Mouse (Mus musculus): ENCODE measurements at regions not wholly inside any gene's neighbourhood (a gene's known extent, or its start where the extent isn't known, plus 50 kb on each side); places are given as distances from the start of the nearest gene placed in this dataset.

DNA sequence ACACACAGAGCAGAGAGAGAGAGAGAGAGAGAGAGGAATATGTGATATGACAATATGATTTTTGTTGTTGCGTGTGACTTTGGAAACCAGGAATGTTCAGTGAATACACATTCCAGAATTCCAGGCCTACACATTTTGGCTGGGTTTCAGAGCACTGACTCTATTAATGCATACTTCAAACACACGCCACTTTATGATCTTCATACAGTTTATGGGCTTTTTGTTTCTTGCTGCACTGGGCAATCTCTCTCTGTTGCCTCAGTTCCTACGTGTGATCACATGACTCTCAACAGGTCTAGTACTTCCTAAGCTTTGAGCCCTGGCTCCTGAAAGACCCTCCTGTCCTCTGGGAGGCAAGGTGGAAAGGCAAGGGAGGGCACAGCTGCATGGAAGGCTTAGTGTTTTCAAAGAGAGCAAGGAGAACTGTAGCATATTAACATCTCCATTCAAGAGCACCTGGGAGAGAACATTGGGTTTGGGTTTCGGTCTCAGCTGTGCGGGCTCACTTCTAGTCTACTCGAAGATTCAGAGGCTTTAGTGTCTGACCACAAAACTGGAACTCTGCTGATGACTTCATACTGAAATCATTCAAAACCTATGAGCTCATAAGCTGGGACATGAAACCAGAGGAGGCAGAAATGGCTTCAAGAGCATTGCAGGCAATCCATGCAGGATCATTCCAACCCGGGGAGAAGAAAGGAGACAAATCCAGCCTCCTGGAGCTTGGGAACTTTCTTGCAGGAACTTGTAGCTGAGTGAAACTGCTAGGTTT, 87.9 kb upstream of the C1qtnf3 start:
- H3K27ac ChIP-seq = no peak overlapping the region
- no peak for ATAC-seq (ENCODE audit: low FRiP score)
- H3K27me3 ChIP-seq = no peaks in the 10 kb centered on the region
- H3K4me1 ChIP-seq = no peaks in the 10 kb centered on the region
- no peaks in the 10 kb centered on the region for H3K9me3 ChIP-seq
- no peak overlapping the region for H3K9ac ChIP-seq
- 90% methylated on average over 7 of the region's 7 CpGs for WGBS
- H3K4me3 ChIP-seq (replicated peaks) = no peak overlapping the region
- no peak overlapping the region for H3K4me2 ChIP-seq
- no peaks in the 10 kb centered on the region for H3K36me3 ChIP-seq (replicated peaks)

- no peak overlapping the region for H3K4me2 ChIP-seq
- no peak overlapping the region for H3K4me3 ChIP-seq (replicated peaks)
- H3K36me3 ChIP-seq (replicated peaks) = no peaks in the 10 kb centered on the region
- H3K27me3 ChIP-seq = no peaks in the 10 kb centered on the region
- H3K9me3 ChIP-seq = no peaks in the 10 kb centered on the region
- WGBS = 86% methylated on average over 5 of the region's 5 CpGs
- no peak for ATAC-seq (ENCODE audit: low FRiP score)
- H3K9ac ChIP-seq = no peak overlapping the region
- no peaks in the 10 kb centered on the region; the same call in 1 of the 2 replicates for H3K4me1 ChIP-seq
- no peak overlapping the region for H3K27ac ChIP-seq
Measured at GRCm38 (mm10) chr15:10865109-10865508, 87.0 kb upstream of the C1qtnf3 start.

DNA sequence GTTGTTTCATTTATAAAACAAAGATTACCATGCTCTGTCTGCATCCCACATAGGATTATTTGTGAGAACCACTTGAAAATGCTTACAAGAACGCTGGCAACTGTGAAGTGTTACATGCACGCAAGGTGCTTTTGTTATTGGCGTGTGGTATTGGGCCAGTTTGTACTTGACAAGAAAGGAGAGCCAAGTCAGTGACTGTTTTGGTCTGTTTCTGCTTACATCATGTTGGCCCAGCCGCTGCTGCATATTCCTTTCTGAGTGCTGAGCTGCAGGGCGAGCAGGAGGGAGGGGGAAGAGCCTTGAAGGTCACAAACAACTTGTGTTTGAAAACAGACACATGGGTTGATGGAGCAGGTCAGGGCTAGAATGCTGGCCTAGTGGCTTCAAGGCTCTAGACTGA, 85.3 kb upstream of the C1qtnf3 start:
- Histone ChIP-seq H3K27ac (no peak overlapping the region), H3K4me2 (no peak overlapping the region), H3K9me3 (no peaks in the 10 kb centered on the region), H3K4me3 (replicated peaks) (no peak overlapping the region), H3K4me1 (no peaks in the 10 kb centered on the region; the same call in 1 of the 2 replicates), H3K27me3 (no peaks in the 10 kb centered on the region), H3K9ac (no peak overlapping the region), H3K36me3 (replicated peaks) (no peaks in the 10 kb centered on the region)
- no peak for ATAC-seq (ENCODE audit: low FRiP score)
- WGBS = 82% methylated on average over 5 of the region's 5 CpGs

DNA sequence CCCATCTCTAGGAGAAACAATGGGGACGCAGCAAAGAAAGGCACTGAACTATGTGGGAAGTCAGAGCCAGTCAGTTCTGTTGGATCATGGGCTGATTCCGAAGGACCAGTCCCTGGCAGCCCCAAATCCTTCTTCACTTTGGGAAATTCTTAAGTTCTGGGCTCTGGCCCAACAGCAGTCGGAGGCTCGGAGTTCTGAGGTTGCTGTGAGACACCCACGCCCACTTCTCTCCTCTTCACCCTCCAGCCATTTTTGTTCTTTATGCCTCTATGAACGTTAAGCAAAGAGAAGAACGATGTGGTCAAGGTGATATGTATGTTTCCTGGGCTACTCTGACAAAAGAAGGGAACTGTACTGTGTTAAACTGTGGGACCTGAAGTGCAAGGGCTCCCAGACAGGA, 84.0 kb upstream of the C1qtnf3 start:
- Histone ChIP-seq H3K4me3 (replicated peaks) (no peak overlapping the region), H3K27me3 (no peaks in the 10 kb centered on the region), H3K9ac (no peak overlapping the region), H3K4me1 (no peaks in the 10 kb centered on the region; the same call in 1 of the 2 replicates), H3K9me3 (no peaks in the 10 kb centered on the region), H3K36me3 (replicated peaks) (no peaks in the 10 kb centered on the region), H3K27ac (no peak overlapping the region), H3K4me2 (no peak overlapping the region)
- 91% methylated on average over 7 of the region's 7 CpGs for whole genome bisulfite sequencing
- ATAC-seq (ENCODE audit: low FRiP score) = no peak

GRCm38 (mm10) chr15:10868716-10869585, 83.2 kb upstream of the C1qtnf3 start:
- H3K9me3 ChIP-seq = no peaks in the 10 kb centered on the region
- no peaks in the 10 kb centered on the region for H3K27me3 ChIP-seq
- 53% methylated on average over 14 of the region's 14 CpGs for WGBS
- H3K4me1 ChIP-seq = no peaks in the 10 kb centered on the region; the same call in 1 of the 2 replicates
- peak; percentile 51; the same call in 1 of the 2 replicates for ATAC-seq (ENCODE audit: low FRiP score)
- H3K36me3 ChIP-seq (replicated peaks) = no peaks in the 10 kb centered on the region
- no peak overlapping the region for H3K27ac ChIP-seq
- no peak overlapping the region for H3K4me2 ChIP-seq
- no peak overlapping the region for H3K9ac ChIP-seq
- H3K4me3 ChIP-seq (replicated peaks) = no peak overlapping the region

DNA sequence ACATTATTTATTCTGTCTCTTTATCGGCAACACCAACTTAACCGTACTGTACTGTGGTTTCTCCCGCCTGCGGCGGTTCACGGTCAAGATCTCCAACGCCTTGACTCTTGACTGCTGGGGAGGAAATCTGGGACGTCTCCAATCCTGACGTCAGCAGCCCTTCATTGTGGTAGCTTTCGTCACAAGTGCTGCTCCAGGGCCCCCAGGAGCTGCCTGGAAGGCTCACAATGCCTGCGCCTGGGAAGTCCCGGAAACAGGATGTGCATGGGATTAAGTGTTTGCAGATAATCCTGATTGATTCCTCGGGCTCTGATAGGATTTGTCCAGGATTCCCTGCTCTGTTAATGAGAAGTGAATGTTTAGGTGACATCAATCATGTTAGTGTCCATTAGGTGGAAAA, 82.3 kb upstream of the C1qtnf3 start:
- H3K4me1 ChIP-seq = no peaks in the 10 kb centered on the region; the same call in 1 of the 2 replicates
- H3K4me3 ChIP-seq (replicated peaks) = no peak overlapping the region
- no peaks in the 10 kb centered on the region for H3K36me3 ChIP-seq (replicated peaks)
- 60% methylated on average over 13 of the region's 13 CpGs for WGBS
- H3K27ac ChIP-seq = no peak overlapping the region
- ATAC-seq (ENCODE audit: low FRiP score) = no peak
- H3K9me3 ChIP-seq = no peaks in the 10 kb centered on the region
- no peak overlapping the region for H3K9ac ChIP-seq
- H3K27me3 ChIP-seq = no peaks in the 10 kb centered on the region
- H3K4me2 ChIP-seq = no peak overlapping the region

DNA sequence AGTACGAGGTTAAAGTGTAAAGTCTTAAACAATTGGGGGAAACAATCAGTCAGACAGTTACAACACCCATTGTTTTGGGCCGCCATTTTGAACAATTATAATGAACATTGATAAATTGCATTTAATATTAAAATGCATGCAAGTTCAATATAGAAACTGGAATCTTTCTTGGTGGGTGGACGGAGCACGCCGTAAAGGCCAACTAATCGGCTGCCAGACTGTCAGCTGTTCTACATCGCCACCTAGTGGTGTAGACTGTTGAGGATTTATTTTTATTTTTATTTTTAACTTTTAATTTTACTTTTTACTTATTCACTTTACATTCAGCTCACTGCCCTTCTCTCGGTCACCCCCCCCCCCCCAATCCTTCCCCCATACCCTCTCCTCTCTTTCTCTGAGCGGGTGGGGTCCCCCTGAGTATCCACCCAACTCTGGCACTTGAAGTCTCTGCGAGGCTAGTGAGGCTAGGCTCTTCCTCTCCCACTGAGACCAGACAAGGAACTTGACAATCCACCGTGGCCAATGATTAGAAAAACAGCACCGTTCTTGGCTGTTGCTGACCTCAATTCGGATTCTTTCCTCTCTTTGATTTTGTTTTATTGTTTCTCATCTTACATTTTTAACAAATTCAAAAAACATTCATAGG, 79.7 kb upstream of the C1qtnf3 start:
- 25% methylated on average over 12 of the region's 13 CpGs for WGBS
- Histone ChIP-seq H3K36me3 (replicated peaks) (no peaks in the 10 kb centered on the region), H3K9ac (no peak overlapping the region), H3K4me3 (replicated peaks) (no peak overlapping the region), H3K4me2 (no peak overlapping the region), H3K9me3 (no peaks in the 10 kb centered on the region), H3K4me1 (no peaks in the 10 kb centered on the region; the same call in 1 of the 2 replicates), H3K27me3 (no peaks in the 10 kb centered on the region), H3K27ac (no peak overlapping the region)
- peak; percentile 51 for ATAC-seq (ENCODE audit: low FRiP score)

DNA sequence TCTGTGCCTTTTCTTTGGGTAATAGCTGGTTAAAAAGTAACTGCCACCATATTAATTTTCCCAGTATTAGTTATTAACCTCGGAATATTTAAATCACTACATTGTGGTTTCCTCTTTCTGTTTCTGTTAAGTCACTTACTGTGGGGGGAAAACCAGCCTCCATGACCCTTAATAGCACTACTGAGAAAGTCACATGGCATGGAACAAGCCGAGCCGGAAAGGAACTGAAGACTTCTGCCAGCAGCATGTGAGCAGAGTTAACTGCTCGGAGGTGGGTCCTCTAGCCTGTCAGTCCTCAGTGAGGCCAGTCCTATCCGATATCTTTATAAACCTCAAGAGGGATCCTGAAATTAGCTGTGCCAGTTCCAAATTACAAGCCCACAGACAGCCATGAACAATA, 75.8 kb upstream of the C1qtnf3 start:
- 82% methylated on average over 5 of the region's 5 CpGs for WGBS
- no peak overlapping the region for H3K4me2 ChIP-seq
- no peaks in the 10 kb centered on the region for H3K9me3 ChIP-seq
- no peaks in the 10 kb centered on the region for H3K27me3 ChIP-seq
- no peak overlapping the region for H3K4me3 ChIP-seq (replicated peaks)
- no peaks in the 10 kb centered on the region for H3K4me1 ChIP-seq
- no peaks in the 10 kb centered on the region for H3K36me3 ChIP-seq (replicated peaks)
- ATAC-seq (ENCODE audit: low FRiP score) = no peak
- H3K9ac ChIP-seq = no peak overlapping the region
- no peak overlapping the region for H3K27ac ChIP-seq

GRCm38 (mm10) chr15:10881726-10882125, 70.4 kb upstream of the C1qtnf3 start:
- 86% methylated on average over 1 of the region's 1 CpGs for WGBS
- H3K27ac ChIP-seq = no peak overlapping the region

DNA sequence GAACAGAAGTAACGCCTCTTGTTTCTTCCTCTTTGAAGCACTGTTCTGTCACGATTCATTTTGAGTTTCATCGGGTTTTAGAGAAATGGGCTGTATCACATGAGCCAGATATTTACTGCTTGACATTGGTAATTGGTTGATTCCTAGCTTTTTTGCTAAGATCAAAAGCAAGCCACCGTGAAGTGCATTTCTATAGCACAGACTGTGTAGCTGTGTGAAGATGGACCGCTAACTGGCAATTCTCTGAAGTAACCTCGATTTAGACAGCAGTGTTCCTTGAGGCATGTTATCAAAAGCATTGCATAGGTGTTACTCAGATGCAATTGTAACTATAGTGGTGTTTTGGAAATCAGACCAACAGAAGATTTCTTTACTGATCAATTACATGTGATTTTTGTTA, 64.1 kb upstream of the C1qtnf3 start:
- no peak overlapping the region for H3K4me3 ChIP-seq (replicated peaks)
- H3K4me1 ChIP-seq = no peaks in the 10 kb centered on the region
- H3K27me3 ChIP-seq = no peaks in the 10 kb centered on the region
- no peak overlapping the region for H3K4me2 ChIP-seq
- no peak overlapping the region for H3K27ac ChIP-seq
- no peak for ATAC-seq (ENCODE audit: low FRiP score)
- no peaks in the 10 kb centered on the region for H3K36me3 ChIP-seq (replicated peaks)
- H3K9ac ChIP-seq = no peak overlapping the region
- 87% methylated on average over 6 of the region's 6 CpGs for WGBS
- H3K9me3 ChIP-seq = 0 out of 2 replicates have a peak, but pooled peaks cover 4% of the 10 kb centered on the region

More at GRCm38 (mm10) chr15:10881726-10882125, 70.4 kb upstream of the C1qtnf3 start:
- H3K27me3 ChIP-seq = no peaks in the 10 kb centered on the region
- ATAC-seq (ENCODE audit: low FRiP score) = no peak
- H3K9ac ChIP-seq = no peak overlapping the region
- no peak overlapping the region for H3K4me2 ChIP-seq
- no peaks in the 10 kb centered on the region for H3K4me1 ChIP-seq
- no peaks in the 10 kb centered on the region for H3K36me3 ChIP-seq (replicated peaks)
- H3K4me3 ChIP-seq (replicated peaks) = no peak overlapping the region
- 0 out of 2 replicates have a peak, but pooled peaks cover 4% of the 10 kb centered on the region for H3K9me3 ChIP-seq

GRCm38 (mm10) chr15:10890220-10890921, 61.8 kb upstream of the C1qtnf3 start:
- Histone ChIP-seq H3K4me2 (no peak overlapping the region), H3K27ac (no peak overlapping the region), H3K36me3 (replicated peaks) (no peaks in the 10 kb centered on the region), H3K9ac (no peak overlapping the region), H3K27me3 (no peaks in the 10 kb centered on the region), H3K9me3 (no peaks in the 10 kb centered on the region), H3K4me1 (no peaks in the 10 kb centered on the region), H3K4me3 (replicated peaks) (no peak overlapping the region)
- ATAC-seq (ENCODE audit: low FRiP score) = no peak
- 55% methylated on average over 8 of the region's 8 CpGs for WGBS

DNA sequence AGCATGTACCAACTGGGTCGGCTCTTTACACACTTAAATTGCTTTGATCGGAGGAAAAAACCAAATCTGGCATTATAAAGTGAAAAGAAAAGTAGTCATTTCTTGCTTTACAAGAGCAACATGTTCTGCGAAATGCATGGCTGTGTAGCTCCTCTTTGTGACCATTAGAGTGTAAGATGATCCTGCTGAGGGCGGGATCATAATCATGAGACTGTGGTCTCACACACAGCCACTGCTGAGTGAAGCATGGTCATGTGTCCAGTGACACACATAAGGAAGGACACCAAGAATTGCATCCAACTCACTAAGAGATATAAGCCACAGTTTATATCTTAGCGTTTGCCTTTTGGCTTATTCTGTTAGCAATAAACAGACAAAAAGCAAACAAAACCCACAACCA, 53.8 kb upstream of the C1qtnf3 start:
- H3K4me2 ChIP-seq = no peak overlapping the region
- no peak overlapping the region for H3K27ac ChIP-seq
- no peak for ATAC-seq (ENCODE audit: low FRiP score)
- no peaks in the 10 kb centered on the region for H3K9me3 ChIP-seq
- H3K36me3 ChIP-seq (replicated peaks) = no peaks in the 10 kb centered on the region
- no peak overlapping the region for H3K9ac ChIP-seq
- H3K27me3 ChIP-seq = no peaks in the 10 kb centered on the region
- H3K4me3 ChIP-seq (replicated peaks) = no peak overlapping the region
- H3K4me1 ChIP-seq = no peaks in the 10 kb centered on the region
- WGBS = 85% methylated on average over 5 of the region's 5 CpGs
